Mouse (Mus musculus) left cerebral cortex, postnatal 36 days (tissue): Measurements from ENCODE around the gene Grtp1. TPM values are rescaled to one million over a fixed set of nuclear protein-coding genes. Genes with fewer than 3 reads are reported as not detected.
A peak's percentile ranks its signal among the peaks of the same experiment; 100 is the strongest.
"Not testable (repeated sequence)": the region's sequence is repeated elsewhere in the genome, so short reads cannot be mapped to it uniquely, and the experiment has no call there.

Source experiments
- DNase-seq, 2 experiments: peaks; one replicate each; pipeline ENCODE4 v3.0.0; 2021 to 2022; ENCODE audit warnings: low spot score in 2 of 2, mixed read lengths in 1 of 2
- intact Hi-C: fragments of 180-260 bp; cut with DNase I; formaldehyde crosslinking; loops from one replicate; pipeline ENCODE4 v1.15.1; 2025
- microRNA-seq: library from miRNA; unstranded; fragments of <30 nt; microRNA quantifications from one replicate; pipeline ENCODE4 v1.2.0, GENCODE M21; 2022
- total RNA-seq, 2 experiments: library from RNA; stranded (reverse); gene quantifications; 2 replicates each; pipeline ENCODE4 v1.2.3; 2021

The Grtp1 gene
- total RNA-seq, 2 experiments from 2014 or later, result 4.8 to 5.5 TPM

DNA sequence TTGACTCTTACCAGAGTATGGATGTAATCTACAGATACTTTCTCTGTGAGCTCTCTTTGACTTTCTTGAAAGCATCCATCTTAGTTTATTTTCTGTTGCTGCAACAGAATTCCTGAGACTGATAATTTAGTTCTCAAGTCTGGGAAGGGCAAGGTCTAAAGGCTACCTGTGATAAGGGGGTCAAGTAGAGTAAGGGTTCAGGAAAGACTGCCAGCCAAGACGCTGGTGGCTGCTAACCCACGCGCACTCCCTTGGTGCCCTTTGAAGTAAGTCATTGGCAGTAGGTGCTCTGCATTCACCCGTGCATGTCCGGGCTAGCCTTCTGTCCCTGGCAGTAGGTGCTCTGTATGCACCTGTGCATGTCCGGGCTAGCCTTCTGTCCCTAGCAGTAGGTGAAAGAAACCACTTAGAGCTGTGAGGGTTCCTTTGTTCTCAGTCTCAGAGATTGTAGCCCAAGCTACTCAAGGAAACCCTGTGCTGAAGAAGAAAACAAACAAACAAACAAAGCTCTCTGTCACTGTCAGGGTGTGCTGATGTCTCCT is 60.7 kb downstream of the Grtp1 start:
- no peak for DNase-seq
- intact Hi-C loops, result no loop called here

DNA sequence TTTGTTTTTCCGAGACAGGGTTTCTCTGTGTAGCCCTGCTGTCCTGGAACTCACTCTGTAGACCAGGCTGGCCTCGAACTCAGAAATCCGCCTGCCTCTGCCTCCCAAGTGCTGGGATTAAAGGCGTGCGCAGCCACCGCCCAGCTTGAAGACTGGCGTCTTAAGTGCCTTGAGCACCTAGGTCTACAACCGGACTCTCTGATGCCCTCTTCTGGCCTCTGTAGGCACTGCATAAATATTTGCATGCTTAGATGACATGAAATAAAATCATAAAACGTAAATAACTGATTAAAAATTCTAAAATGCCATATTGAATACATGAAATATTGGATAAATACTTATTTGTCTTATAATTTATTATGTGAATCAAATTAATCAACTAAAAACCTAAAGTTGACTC is 68.2 kb downstream of the Grtp1 start:
- not testable (repeated sequence) for DNase-seq
- intact Hi-C loops, result loop anchor here (5.0 kb wide), 1 partner anchor 80 kb away; no protein-coding TSS in a partner anchor

DNA sequence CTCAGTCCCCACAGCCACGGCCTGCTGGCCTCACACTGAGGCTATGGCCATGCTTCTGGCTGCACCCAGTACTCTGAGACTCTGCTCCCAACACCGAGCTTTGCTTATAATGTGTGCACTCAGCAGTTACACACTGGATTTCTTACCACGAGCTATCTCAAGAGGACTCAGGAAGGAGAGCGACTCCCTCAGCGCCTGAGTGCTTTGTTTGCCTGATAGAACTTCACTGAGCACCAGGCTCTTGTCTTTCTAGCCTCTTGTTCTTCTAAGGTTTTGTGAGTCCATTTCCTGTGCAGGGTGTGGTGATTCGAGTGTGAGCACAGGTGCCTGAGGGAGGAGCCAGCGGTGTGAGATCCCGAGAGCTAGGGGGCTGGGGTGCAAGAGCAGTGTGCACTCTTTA is 75.5 kb downstream of the Grtp1 start:
- DNase-seq, result no peak
- intact Hi-C loops, result no loop called here

DNA sequence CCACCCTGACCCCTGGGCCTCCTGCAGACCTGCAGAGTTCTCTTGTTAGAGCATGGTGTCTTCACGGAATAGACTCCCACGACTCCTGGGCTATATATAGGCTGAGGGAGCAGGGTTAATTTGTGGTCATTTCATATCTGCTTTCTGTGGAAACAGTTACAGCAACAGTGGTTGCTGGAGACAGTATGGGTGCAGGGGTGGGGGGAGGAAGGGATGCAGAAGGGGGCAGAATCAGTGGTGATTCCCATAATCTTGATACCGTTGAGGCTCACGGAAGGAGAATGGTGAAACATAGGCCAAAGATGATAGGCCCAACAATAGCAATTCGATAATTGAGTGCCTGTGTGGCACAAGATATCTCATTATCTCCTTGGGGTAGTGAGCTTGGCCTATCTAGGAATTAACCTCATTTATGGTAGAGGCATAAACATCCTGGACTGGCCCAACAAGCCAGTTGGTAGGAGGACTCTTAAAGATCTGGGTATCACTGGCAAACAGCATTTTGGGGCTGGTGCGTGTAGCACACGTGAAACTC is 77.5 kb downstream of the Grtp1 start:
- DNase-seq, result no peak
- intact Hi-C loops, result no loop called here

Small RNA genes lying within 50 kb of the gene (microRNA-seq; reads per million reads assigned to microRNA genes)
- gene Mir1968 (16.7 reads per million, percentile 37 among the genes with 10 or more reads in this experiment), gene Mir7065 (not detected)

Other genes starting within 250 kb of the Grtp1 start
- not detected for gene F7, start 174.6 kb downstream of the Grtp1 start, total RNA-seq
- not detected for gene F10, start 163.3 kb downstream of the Grtp1 start, total RNA-seq
- not detected for gene Proz, start 139.7 kb downstream of the Grtp1 start, total RNA-seq
- 10 to 100 TPM; 27.7 to 28.7 TPM for gene Pcid2, start 95.2 kb downstream of the Grtp1 start, total RNA-seq
- 10 to 100 TPM; 52.4 to 54.5 TPM for gene Cul4a, start 95.0 kb downstream of the Grtp1 start, total RNA-seq
- 100 to 1,000 TPM; 258 to 303 TPM for gene Lamp1, start 41.5 kb downstream of the Grtp1 start, total RNA-seq
- 1 to 10 TPM; 1.2 to 1.4 TPM for gene Adprhl1, start 53.5 kb upstream of the Grtp1 start, total RNA-seq
- 10 to 100 TPM; 37.0 to 38.4 TPM for gene Dcun1d2, start 87.5 kb upstream of the Grtp1 start, total RNA-seq
- 10 to 100 TPM; 49.8 to 50.7 TPM for gene Tmco3, start 87.6 kb upstream of the Grtp1 start, total RNA-seq
- gene Tfdp1, start 138.1 kb upstream of the Grtp1 start, total RNA-seq, result 10 to 100 TPM; 55.8 to 69.5 TPM
- not detected for gene Atp4b, start 196.2 kb upstream of the Grtp1 start, total RNA-seq
- gene Grk1, start 204.5 kb upstream of the Grtp1 start, total RNA-seq, result not detected
- 1 to 10 TPM; 4.7 to 5.4 TPM for gene Tmem255b, start 234.6 kb upstream of the Grtp1 start, total RNA-seq